Mouse (Mus musculus) urinary bladder, adult 2 months (tissue): ENCODE data around the gene Sptlc2. TPM values are rescaled to one million over a fixed set of nuclear protein-coding genes. Genes with fewer than 3 reads are reported as not detected.
A peak's percentile ranks its signal among the peaks of the same experiment; 100 is the strongest.

Source experiments
- DNase-seq: peaks from one replicate; pipeline ENCODE4 v3.0.0; 2022; ENCODE audit warnings: low spot score
- polyA plus RNA-seq: library from polyadenylated mRNA; depleted of rRNA; stranded (reverse); fragments of >200 nt; gene quantifications from 2 replicates; pipeline ENCODE4 v1.2.3, GENCODE M21; 2012; rRNA removed

The Sptlc2 gene
- 52.8 and 58.6 TPM in 2 replicates for polyA plus RNA-seq

DNA sequence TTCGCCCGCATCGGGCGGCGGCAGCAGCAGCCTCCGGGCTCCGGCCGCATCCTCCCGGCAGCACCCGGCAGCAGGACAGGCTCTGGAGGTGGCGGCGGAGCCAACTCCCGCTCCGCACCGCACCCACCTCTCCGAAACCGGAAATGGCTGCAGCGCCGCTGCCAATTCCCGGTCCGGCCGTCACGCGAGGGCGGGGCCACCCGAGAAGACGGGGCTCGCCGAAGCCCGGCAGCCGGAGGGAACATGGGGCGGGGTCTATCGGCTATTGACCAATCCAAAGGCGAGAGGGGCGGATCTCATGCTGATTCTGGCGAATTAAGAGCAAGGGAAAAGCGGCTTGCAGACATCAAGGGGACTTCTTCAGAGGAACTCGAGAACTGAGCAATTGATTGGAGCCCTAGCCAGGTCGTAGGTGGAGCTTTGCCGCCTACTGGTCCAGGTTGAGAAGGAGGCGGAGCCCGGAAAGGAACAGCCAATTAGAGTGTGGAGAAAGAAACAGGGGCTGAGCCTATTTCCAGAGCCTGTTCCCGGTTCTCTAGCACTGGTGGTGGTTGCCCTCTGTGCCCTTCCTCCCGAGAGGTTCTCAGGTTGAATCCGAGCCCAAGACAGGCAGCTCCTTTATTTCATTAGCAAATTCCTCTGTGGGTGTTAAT is at the start of gene Sptlc2:
TSS of gene Sptlc2 (minus strand) at position 234 of the 653 bp plus-strand sequence.
- DNase-seq, result peak; percentile 99

DNA sequence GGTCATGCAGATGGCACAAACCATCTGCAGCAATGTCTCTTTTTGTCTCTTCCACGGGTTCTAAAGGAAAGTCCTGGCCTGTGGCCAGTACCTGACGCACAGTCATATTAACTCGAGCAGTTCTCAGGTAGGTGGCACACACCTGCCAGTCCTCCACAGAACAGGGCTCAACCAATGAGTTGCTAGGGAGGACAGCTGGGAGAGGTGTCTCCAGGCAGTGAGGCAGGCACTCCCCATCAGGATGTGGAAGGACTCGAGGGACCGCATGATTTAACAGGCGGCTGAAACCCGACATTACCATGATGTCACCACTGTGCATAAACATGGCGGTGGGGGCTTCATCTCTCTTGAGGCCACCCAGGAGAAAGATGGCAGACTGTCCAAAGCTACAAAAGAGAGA is 40.7 kb upstream of the Sptlc2 start:
- DNase-seq, result no peak

DNA sequence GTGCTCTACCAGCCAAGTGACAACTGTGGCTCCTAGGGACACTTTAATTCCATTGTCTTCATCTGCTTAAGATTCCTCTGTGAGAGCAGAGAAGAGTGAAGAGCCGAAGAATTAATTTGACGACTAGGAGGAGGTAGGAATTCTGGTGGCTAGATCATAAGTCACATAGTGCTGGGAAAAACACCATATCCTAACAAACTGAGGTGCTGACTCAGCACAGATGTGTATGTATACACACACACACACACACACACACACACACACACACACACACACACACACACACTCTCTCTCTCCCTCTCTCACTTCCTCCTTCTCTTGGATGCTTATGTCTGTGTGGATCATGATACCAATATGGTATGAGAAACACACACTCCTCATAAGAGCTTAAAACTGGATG is 40.1 kb upstream of the Sptlc2 start:
- DNase-seq, result no peak

DNA sequence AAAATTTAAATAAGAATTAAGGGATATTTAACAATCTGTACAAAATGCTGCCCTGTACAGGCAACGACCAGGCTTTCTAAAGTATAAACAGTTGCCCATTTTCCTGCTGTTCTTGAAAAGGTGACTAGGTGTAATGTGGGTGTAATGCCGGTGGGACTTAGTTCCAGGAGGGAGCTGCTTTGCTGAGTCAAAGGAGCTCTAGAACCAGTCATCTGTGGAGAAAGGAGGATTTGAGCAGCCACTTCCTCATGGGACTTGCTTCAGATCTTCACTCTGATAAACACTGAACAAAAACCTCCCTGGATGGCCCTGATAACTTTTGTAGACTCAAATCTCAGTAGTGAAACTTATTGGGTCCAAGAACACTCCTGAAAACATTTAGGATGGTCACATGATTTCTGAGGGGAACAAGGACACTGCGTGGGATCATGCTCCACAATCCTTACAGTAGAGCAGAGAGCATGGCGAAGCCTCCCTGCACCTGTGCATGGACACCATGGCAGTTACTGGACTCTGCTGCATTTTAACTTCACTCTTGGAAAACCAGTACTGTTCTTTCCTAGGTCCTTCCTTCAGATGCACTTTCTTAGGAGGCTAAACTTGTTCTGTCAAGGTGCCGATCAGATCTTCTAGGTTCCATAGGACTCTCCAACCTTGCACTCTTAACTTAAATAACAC is 38.3 kb upstream of the Sptlc2 start:
- DNase-seq, result no peak

DNA sequence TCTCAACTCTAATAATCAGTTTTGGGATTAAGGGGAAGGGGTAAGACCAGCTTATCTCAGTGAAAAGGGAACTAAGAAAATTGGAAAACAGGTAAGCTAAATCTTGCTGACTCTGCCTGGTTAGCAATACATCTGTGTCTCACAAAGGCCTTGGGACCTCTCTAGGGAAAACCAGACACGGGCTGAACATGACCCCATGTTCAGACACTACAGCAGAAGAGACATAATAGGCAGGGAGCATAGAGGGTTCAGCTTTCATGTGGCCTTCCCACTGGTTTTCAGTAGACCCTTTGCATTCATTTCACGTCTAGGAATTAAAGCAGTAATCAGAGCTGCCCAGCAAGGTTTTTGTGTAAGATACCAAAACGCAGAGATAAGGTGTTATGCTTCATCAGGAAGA is 36.4 kb upstream of the Sptlc2 start:
- no peak for DNase-seq

DNA sequence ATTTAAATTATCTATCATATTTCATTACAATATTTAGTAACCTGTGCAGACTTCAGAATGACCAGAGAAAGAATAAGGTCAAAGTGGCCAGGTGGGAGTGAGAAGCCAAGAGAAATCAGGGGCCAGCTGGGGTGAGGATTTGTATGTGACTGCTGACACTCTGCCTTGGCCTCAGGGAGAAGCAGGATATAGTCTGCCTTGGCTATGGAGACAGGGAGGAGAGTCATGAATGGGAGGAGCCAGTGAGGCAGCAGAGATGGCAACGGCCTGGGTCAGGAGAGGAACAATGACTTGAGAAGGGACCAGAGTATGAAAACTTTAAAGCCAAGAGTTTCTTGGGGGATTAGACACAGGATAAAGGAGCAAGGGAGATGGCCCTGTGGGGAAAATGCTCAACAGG is 35.5 kb upstream of the Sptlc2 start:
- DNase-seq, result no peak

DNA sequence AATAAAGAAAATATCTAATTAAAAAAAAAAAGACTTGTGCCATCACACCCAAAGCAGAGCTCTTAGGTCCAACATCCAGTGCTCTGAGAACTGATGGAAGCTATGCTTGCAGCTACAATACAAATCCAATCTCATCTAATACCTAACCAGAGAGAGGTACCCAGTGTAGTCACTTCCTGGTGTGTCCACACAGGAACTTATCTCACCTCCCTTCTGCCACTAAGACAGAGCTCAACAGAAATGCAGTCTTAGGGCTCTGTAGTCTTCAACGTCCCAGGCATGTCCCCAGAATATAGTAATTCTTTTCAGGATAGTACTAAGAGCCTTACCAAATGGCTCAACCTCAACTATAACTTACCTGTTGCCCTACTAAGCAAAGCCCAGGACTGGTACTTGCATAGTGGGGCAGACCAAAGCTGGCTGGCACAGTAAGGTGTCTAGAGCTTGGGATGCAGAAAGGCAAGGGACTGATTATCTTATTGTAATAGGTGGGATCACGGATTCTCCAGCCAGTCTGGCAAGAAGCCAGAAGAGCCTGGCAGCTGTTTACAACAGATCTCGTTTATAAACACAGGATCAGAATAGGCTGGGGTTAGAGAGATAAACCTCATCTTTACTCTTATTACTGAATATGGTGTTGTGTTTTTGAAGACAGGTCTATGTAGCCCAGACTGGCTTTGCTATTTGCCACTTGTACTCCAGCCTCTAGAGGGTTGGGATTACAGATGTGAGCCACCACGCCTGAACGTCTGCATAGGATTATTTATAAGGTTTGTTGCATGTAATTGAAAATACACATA is 33.8 kb upstream of the Sptlc2 start:
- DNase-seq, result no peak

DNA sequence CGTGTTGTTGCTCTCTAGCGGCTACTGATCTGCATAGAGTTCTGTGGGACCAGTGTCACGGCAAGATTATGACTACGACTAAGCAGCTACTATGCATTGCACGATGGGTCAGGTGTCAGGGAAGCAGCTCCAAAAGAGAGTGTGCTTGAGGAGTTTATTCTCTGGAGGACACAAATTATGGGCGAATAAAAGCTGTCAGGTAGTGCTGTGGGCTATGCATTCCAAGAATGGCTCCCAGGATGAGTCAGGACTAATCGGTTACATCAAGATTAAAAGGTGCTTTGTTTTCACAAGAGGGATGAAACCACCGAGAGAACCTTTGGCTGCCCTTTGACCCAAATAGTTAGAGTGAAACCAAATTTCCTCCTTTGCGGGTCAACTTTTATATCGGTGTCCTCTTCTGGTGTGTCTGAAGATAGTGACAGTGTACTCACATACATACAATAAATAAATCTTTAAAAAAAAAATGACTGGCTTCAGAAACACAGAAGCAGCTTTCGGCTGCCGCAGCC is 31.9 kb upstream of the Sptlc2 start:
- no peak for DNase-seq

DNA sequence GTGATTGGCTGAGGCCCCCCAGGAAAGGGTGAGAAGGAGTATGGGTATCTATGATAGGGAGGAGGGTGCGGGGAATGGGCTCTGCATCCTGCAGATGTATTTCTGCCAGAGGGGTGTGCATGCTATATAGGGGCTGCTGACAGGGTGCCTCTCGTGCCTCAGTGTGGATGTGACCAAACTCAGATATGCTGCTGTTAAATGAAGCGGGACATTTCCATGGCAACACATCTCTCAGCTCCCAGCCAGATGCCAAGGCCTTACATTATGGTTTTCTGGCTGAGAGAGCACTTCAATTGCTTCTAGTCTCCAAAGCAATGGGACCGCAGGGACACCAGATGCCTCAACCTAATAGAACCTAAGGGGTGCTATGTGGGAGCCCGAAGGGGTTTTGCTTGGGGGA is 30.8 kb upstream of the Sptlc2 start:
- no peak for DNase-seq

DNA sequence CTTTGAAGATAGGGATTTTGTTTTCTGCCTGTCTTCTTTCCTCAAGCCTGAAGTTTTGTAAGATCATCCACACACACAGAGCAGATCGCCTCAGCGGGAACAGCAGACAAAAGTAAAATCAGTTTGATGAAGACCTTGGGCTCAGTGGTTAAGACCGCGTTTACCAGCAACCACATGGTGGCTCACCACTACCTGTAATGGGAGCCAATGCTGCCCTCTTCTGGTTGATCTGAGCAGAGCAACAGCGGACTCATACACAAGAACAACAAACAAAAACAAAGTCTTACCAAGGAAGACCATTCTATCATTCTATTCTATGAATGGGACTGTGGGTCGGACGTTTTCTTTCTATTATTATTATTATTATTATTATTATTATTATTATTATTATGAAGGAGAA is 28.5 kb upstream of the Sptlc2 start:
- no peak for DNase-seq

DNA sequence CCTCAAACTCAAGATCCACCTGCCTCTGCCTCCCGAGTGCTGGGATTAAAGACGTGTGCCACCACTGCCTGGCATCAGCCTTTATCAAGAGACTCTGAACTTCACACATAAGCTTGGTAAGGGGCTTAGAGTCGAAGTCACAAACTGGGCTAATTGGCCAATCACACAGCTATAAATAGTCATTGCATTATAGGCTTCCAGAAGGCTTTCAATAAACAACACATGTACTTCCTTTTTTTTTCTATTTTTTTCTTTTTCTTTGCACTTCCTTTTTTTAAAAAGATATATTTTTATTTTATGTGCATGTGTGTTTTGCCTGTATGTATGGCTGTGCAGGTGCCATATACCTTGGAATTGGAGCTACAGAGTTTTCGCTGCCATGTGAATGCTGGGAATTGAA is 27.2 kb upstream of the Sptlc2 start:
- DNase-seq, result no peak

DNA sequence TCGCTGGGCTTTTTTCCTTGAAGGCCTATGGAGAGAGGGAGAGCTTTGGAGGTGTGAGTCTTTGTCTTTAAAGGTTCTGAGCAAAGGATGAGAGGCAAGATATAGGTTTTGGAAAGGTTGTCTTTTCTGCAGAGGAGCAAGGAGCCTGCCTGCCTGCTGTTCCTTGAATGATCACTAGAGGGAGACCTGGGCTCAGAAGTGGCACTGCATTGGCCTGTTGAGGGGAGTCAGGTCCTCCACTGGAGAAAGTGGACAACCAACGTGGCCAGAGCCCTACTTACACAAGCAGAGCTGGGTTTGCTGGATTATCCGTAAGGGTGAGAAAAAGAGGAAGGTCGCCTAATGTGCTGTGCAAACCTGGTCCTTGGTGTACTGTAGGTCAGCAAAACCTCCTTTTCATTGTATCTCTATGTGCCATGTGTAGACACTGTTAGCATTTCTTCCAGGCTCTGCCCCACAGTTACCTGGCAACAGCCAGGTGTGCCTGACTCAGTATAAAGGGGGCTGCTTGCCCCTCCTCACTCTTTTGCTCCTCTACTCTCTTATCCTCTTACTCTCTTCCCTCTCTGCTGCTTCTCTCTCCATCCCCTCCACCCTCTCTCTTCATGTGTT is 25.1 kb upstream of the Sptlc2 start:
- peak; percentile 38 for DNase-seq

DNA sequence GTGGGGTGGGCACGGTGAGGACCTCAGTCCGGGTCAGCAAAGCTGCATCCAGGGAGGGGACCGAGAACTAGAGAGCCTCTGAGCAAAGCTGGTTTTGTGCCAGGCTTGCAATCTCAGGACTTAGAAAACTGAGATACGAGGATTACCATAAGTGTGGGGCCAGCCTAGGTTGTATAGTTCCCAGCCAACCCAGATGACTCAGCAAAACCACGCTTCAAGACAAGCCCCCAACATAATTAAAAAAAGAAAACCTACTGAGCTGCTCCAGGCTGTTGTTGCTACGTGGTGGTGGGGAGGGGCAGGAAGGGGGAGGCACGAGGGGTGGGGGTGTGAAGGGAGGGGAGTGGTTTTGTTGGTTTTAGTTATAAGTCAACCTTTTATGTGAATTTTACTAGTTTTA is 22.8 kb upstream of the Sptlc2 start:
- DNase-seq, result no peak

DNA sequence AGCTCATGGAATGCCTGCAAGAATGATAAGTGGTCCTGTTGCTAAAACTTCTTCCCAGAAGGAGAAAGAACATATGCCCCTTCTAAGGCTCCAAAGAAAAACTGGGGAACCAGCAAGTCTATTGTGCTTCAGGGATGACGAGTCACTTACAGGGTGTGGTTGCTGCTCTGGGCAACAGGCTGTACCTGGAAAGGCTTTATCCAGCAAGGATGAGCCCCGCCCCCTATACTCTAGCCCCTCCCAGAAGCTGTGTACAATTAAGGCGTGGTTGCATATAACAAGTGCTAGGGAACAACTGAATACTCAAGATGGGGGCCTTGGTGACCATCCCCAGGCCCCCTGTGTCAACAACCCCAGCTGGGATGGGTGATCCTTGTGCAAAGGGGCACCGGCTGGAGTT is 21.0 kb upstream of the Sptlc2 start:
- DNase-seq, result no peak

DNA sequence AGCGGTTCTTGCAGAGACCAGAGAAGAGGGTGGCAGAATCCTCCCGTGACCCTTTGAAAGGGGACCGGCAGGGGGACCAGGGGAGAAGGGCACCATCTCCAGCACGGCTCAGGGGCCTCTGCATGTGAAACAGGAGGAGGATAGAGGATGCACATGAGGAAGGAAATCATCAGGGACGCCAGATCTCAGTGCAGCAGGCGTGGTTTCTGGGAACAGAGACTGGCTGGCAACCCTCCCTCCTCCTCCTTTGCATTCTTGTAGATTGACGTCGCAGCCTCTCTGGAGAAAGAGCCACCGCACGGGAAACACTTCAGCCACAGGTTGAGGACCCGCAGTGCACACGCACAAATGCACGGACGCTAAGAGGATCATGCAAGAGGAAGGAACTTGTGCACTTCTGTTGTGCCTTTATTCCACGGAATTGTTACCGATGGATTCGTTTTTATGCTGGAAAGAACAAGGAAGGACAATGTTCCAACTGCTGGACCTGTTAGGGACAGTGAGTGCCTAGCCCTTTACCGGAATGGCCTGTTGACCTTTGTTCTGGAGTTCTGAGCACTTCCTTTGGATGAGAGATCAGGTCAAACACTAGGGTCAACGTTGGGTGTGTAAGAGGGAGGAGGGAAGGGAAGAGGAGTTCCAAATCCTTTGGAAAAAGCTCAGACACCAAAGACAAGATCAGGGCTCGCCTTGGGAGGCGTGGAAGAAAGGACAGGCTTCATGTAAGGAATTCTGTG is 19.9 kb upstream of the Sptlc2 start:
- no peak for DNase-seq

DNA sequence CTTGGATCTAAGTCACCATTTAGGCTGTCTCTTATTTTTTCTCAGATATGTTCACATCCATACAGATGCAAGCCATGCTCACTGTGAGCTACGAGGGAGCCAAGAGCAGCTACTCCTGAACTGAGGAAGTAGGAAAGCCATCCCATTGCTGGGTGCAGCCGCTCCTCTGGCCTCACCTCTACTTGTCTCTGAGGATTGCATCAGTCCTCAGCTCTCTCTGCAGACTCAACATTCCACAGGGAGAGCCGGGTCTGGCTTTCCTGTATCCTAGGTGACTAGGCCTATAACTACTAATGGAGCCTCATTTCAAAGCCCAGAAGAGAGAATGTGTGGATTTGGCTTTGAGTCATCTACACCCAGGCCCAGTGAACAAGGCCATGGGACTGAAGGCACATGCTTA is 17.6 kb upstream of the Sptlc2 start:
- DNase-seq, result no peak

DNA sequence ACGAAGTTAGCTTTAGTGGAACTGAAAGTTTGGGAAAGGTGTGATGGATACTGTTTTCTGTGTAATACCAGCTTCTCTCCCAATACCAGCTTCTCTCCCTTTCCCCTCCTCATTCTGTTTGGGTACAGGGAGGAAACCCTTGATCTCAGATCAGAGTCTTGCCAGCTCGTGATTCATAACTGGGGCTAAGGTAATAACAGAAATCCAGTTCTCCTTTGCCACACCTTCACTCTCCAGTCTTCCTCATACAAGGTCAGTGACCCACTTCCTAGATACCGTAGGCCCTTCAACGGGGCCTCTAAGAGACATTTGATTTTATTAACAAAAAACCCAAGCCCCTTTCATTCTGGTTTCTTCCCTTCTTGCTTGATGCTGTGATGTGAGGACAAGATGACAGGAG is 17.0 kb upstream of the Sptlc2 start:
- no peak for DNase-seq

DNA sequence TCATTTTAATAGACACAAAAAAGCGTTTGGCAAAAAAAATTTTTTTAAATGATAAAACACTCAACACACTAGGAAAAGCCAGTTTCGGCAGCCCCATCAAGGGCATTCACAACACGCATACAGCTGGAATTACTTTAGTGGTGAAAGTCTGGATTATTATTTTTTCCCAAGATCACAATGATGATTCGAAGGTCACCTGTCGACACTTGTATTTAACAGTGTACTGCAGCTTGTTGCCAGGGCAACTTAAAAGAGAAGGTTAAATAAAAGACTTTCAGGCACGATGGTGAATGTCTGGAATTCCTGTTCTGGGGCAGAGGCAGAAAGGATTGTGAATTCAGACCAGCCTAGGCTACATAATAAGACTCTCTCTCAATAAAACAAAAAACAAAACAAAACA is 13.7 kb upstream of the Sptlc2 start:
- no peak for DNase-seq

DNA sequence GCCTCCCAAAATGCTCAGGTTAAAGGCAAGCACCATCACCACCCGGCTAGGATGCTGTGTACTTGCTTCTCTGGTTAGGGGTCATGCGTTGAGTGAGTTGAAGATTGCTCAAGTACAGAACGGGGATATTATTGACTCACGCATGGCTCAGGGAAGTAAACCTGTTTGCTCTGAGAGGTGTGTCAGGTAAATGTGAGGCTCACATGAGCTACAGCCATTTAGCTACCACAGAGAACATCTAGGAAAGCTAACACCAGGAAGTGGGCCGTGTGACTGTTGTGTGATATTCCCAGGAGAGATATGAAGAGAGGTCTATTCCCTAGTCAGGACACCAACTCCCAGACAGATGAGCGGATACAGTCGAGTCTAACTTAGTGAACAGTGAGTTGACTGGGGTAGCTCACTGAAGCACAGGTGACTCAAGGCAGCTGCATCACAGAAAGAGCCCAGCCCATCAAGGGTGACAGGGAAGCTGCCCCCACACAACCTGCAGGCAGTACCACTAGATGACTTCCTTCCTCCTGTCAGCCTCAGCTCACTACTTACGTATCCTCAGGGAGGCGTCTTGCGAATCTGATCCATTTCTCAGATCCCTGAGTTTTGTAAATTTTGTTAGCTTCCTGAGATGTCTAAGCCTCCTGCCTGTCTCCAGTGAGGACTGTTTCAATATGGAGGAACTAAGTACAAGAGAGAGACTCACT is 11.1 kb upstream of the Sptlc2 start:
- peak; percentile 25 for DNase-seq

DNA sequence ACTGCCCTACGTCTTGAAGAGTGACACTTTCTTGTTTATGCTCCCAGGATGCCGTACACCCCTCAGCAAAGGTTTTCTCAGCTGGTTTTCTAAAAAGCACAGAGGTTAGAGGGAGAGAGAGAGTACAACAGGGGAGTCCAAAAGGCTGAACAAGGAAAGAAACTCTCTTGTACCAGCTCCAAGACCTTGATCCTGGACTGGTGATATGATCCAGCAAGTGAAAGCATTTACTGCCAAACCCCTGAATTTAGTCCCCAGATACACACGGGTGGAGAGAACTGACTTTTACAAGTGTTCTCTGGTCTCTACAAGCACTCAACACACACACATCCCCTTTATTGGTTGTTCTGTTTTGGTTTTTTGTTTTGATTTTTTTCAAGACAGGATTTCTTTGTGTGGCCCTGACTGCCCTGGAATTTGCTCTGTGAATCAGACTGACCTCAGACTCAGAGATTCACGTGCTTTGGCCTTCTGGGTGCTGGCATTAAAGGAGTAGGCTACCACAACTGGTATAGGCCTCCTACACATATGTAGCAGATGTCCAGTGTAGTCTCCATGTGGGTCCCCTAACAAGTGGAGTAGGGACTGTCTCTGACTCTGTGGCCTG is 9.8 kb upstream of the Sptlc2 start:
- no peak for DNase-seq

DNA sequence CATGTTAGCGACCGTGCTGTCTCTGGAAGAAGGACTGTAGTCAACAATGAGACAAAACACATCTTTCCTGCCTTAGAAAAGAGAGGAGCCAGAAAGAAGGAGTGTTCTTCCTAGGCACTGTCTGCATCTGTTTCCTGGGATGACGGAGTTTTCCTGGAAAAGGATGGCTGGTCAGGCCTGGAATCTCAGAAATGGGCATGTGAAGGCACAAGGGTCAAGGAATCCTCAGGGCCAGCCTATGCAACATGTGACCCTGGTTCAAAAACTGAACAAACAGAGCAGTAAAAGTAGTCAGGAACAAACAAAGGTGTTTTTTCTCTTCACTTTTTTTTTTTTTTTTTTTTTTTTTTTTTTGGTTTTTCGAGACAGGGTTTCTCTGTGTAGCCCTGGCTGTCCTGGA is 9.0 kb upstream of the Sptlc2 start:
- DNase-seq, result no peak
